Comparison of ENCODE assay signal across 9 mouse cellular contexts in genomic region chr12:113132567-113132966, GRCm38 (mm10). TPM values are rescaled to one million over a fixed set of nuclear protein-coding genes. Genes with fewer than 3 reads are reported as not detected.
DNase-seq lines count a peak whose midpoint lies in the region; ATAC-seq and TF ChIP-seq lines count a peak whose summit lies in the region.
"Had no signal": no experiment of that assay in that cellular context is flagged by ENCODE, and none has a peak within 500 bp of the region (broad histone marks: within the 10 kb centered on the region; RNA-seq: fewer than 3 reads in every experiment).

No protein-coding gene starts in this region.

- no peaks in the 10 kb centered on the region for H3K9me3 ChIP-seq in midbrain, postnatal 0 days (ENCODE audit: low read length)
- no peaks in the 10 kb centered on the region for H3K9me3 ChIP-seq in midbrain, embryonic 14.5 days (ENCODE audit: control insufficient read depth, low read length)
- H3K9me3 ChIP-seq in intestine, postnatal 0 days (ENCODE audit: control insufficient read depth): no peaks in the 10 kb centered on the region
- H3K9me3 ChIP-seq in stomach, embryonic 15.5 days: no peaks in the 10 kb centered on the region
- H3K9me3 ChIP-seq: limb, embryonic 13.5 days; neural tube, embryonic 15.5 days had no signal

- H3K9ac ChIP-seq in midbrain, postnatal 0 days (replicated peaks; ENCODE audit: low read length, poor library complexity, severe bottlenecking): no peak overlapping the region
- no peak overlapping the region for H3K9ac ChIP-seq in midbrain, embryonic 14.5 days (replicated peaks; ENCODE audit: low read length)
- H3K9ac ChIP-seq in intestine, postnatal 0 days (ENCODE audit: low read depth, low read length): no peak overlapping the region
- no peak overlapping the region for H3K9ac ChIP-seq in stomach, embryonic 15.5 days
- H3K9ac ChIP-seq: limb, embryonic 13.5 days; neural tube, embryonic 15.5 days had no signal

- H3K4me3 ChIP-seq in midbrain, postnatal 0 days (ENCODE audit: low read depth, low read length): no peak overlapping the region
- H3K4me3 ChIP-seq in midbrain, embryonic 14.5 days (replicated peaks; ENCODE audit: low read depth, low read length): no peak overlapping the region
- H3K4me3 ChIP-seq in intestine, postnatal 0 days (ENCODE audit: low read depth, low read length): no peak overlapping the region
- no peak overlapping the region for H3K4me3 ChIP-seq in stomach, embryonic 15.5 days (replicated peaks)
- H3K4me3 ChIP-seq: limb, embryonic 13.5 days; neural tube, embryonic 15.5 days had no signal

- DNase-seq in midbrain, postnatal 0 days (ENCODE audit: low spot score): peak; percentile 62
- DNase-seq in midbrain, embryonic 14.5 days: no peak
- DNase-seq in heart, adult 18-20 months: peak; percentile 87 to 95
- no peak for DNase-seq in thymus, adult 18-20 months

- no peak for ATAC-seq in midbrain, postnatal 0 days (ENCODE audit: low FRiP score)
- ATAC-seq in midbrain, embryonic 14.5 days (ENCODE audit: low FRiP score, low TSS enrichment): no peak
- peak; percentile 64 for ATAC-seq in intestine, postnatal 0 days
- peak; percentile 59 for ATAC-seq in stomach, embryonic 15.5 days (ENCODE audit: insufficient read depth, low FRiP score, low read depth)
- no peak for ATAC-seq in megakaryocyte, adult 5-6 weeks (ENCODE audit: poor library complexity, severe bottlenecking)

- WGBS in midbrain, postnatal 0 days: 69% methylated on average over 2 of the region's 2 CpGs
- WGBS in midbrain, embryonic 14.5 days: 94% methylated on average over 2 of the region's 2 CpGs
- 40% methylated on average over 2 of the region's 2 CpGs for WGBS in intestine, postnatal 0 days
- WGBS in stomach, embryonic 15.5 days: 42% methylated on average over 2 of the region's 2 CpGs

- H3K4me2 ChIP-seq in midbrain, postnatal 0 days (ENCODE audit: low read depth, low read length, poor library complexity, severe bottlenecking): no peak overlapping the region
- H3K4me2 ChIP-seq in midbrain, embryonic 14.5 days (ENCODE audit: low read length): no peak overlapping the region
- H3K4me2 ChIP-seq in intestine, postnatal 0 days (replicated peaks; ENCODE audit: low read depth): no peak overlapping the region
- no peak overlapping the region for H3K4me2 ChIP-seq in stomach, embryonic 15.5 days
- H3K4me2 ChIP-seq: limb, embryonic 13.5 days; neural tube, embryonic 15.5 days had no signal

- no peak for TF ChIP-seq CTCF in midbrain, postnatal 0 days (IDR thresholded peaks at IDR 0.05)
- no peak for TF ChIP-seq CTCF in intestine, postnatal 0 days (IDR thresholded peaks at IDR 0.05; ENCODE audit: low read depth)

- no peaks in the 10 kb centered on the region for H3K4me1 ChIP-seq in midbrain, postnatal 0 days (ENCODE audit: insufficient read depth, low read length)
- no peaks in the 10 kb centered on the region for H3K4me1 ChIP-seq in midbrain, embryonic 14.5 days (ENCODE audit: control insufficient read depth, insufficient read depth, low read length)
- no peaks in the 10 kb centered on the region for H3K4me1 ChIP-seq in intestine, postnatal 0 days (replicated peaks; ENCODE audit: control insufficient read depth, insufficient read depth, low read length)
- 0 out of 2 replicates have a peak, but pooled peaks cover 17% of the 10 kb centered on the region for H3K4me1 ChIP-seq in stomach, embryonic 15.5 days
- H3K4me1 ChIP-seq: limb, embryonic 13.5 days had no signal

- H3K27me3 ChIP-seq in midbrain, postnatal 0 days (ENCODE audit: insufficient read depth, low read length): no peaks in the 10 kb centered on the region
- no peaks in the 10 kb centered on the region for H3K27me3 ChIP-seq in midbrain, embryonic 14.5 days (ENCODE audit: control insufficient read depth, insufficient read depth, low read length)
- H3K27me3 ChIP-seq in intestine, postnatal 0 days (replicated peaks; ENCODE audit: control insufficient read depth, insufficient read depth, low read length): no peaks in the 10 kb centered on the region
- no peaks in the 10 kb centered on the region for H3K27me3 ChIP-seq in stomach, embryonic 15.5 days (replicated peaks)
- H3K27me3 ChIP-seq: limb, embryonic 13.5 days; neural tube, embryonic 15.5 days had no signal

- no peak overlapping the region for H3K27ac ChIP-seq in midbrain, postnatal 0 days (ENCODE audit: low read depth, low read length)
- no peak overlapping the region for H3K27ac ChIP-seq in midbrain, embryonic 14.5 days (replicated peaks; ENCODE audit: low read depth, low read length)
- no peak overlapping the region for H3K27ac ChIP-seq in intestine, postnatal 0 days (ENCODE audit: low read depth, low read length)
- H3K27ac ChIP-seq in stomach, embryonic 15.5 days: no peak overlapping the region
- H3K27ac ChIP-seq: limb, embryonic 13.5 days; neural tube, embryonic 15.5 days had no signal

- H3K36me3 ChIP-seq in midbrain, postnatal 0 days (ENCODE audit: insufficient read depth, low read length): peaks cover 93% of the 10 kb centered on the region
- peaks cover 100% of the 10 kb centered on the region for H3K36me3 ChIP-seq in midbrain, embryonic 14.5 days (ENCODE audit: control insufficient read depth, insufficient read depth, low read length)
- peaks cover 100% of the 10 kb centered on the region for H3K36me3 ChIP-seq in intestine, postnatal 0 days (ENCODE audit: control insufficient read depth, insufficient read depth)
- peaks cover 91% of the 10 kb centered on the region for H3K36me3 ChIP-seq in stomach, embryonic 15.5 days

RNA-seq across cellular contexts. Expression of gene Crip2, which starts 7.5 kb away (rescaled TPM):
- total RNA-seq in midbrain, postnatal 0 days (2014; rRNA removed): 147 and 185 TPM in 2 replicates
- 317 and 336 TPM in 2 replicates for polyA plus RNA-seq in midbrain, postnatal 0 days (2015; fragmentation: Nextera tagmentation; extraction: Ambion mirVana)
- polyA plus RNA-seq in midbrain, embryonic 14.5 days (2014; fragmentation: Nextera tagmentation; extraction: Ambion mirVana): 297 and 329 TPM in 2 replicates
- total RNA-seq in heart, adult 18-20 months (2021): 1,000 to 10,000 TPM; 1,463 to 1,557 TPM
- 90.4 and 96.8 TPM in 2 replicates for polyA plus RNA-seq in intestine, postnatal 0 days (2015; fragmentation: Nextera tagmentation; extraction: Ambion mirVana)
- 125 and 130 TPM in 2 replicates for polyA plus RNA-seq in stomach, embryonic 15.5 days (2015; fragmentation: Nextera tagmentation; extraction: Ambion mirVana)
- total RNA-seq in megakaryocyte, adult 5-6 weeks (2015): 0.38 and 2.0 TPM in 2 replicates
- 2.1 TPM in 1 of 2 replicates, not detected in the other for total RNA-seq in megakaryocyte, adult 5-6 weeks (2017)

RNA-seq across cellular contexts. Expression of gene Crip1, which starts 13.5 kb away (rescaled TPM):
- 2.5 and 3.9 TPM in 2 replicates for total RNA-seq in midbrain, postnatal 0 days (2014; rRNA removed)
- polyA plus RNA-seq in midbrain, postnatal 0 days (2015; fragmentation: Nextera tagmentation; extraction: Ambion mirVana): 25.0 and 26.0 TPM in 2 replicates
- 16.5 and 26.8 TPM in 2 replicates for polyA plus RNA-seq in midbrain, embryonic 14.5 days (2014; fragmentation: Nextera tagmentation; extraction: Ambion mirVana)
- total RNA-seq in heart, adult 18-20 months (2021): 100 to 1,000 TPM; 191 to 201 TPM
- polyA plus RNA-seq in intestine, postnatal 0 days (2015; fragmentation: Nextera tagmentation; extraction: Ambion mirVana): 1,918 and 1,992 TPM in 2 replicates
- polyA plus RNA-seq in stomach, embryonic 15.5 days (2015; fragmentation: Nextera tagmentation; extraction: Ambion mirVana): 312 and 313 TPM in 2 replicates
- 2,464 and 2,556 TPM in 2 replicates for total RNA-seq in megakaryocyte, adult 5-6 weeks (2015)
- 1,998 and 2,176 TPM in 2 replicates for total RNA-seq in megakaryocyte, adult 5-6 weeks (2017)

RNA-seq across cellular contexts. Expression of gene Tedc1, which starts 23.7 kb away (rescaled TPM):
- total RNA-seq in midbrain, postnatal 0 days (2014; rRNA removed): 4.3 and 17.0 TPM in 2 replicates
- 8.8 and 8.9 TPM in 2 replicates for polyA plus RNA-seq in midbrain, postnatal 0 days (2015; fragmentation: Nextera tagmentation; extraction: Ambion mirVana)
- 11.9 and 14.1 TPM in 2 replicates for polyA plus RNA-seq in midbrain, embryonic 14.5 days (2014; fragmentation: Nextera tagmentation; extraction: Ambion mirVana)
- total RNA-seq in heart, adult 18-20 months (2021): under 1 TPM; 0.31 to 0.89 TPM
- polyA plus RNA-seq in intestine, postnatal 0 days (2015; fragmentation: Nextera tagmentation; extraction: Ambion mirVana): 5.5 and 6.8 TPM in 2 replicates
- 26.0 and 32.1 TPM in 2 replicates for polyA plus RNA-seq in stomach, embryonic 15.5 days (2015; fragmentation: Nextera tagmentation; extraction: Ambion mirVana)
- 3.6 and 3.7 TPM in 2 replicates for total RNA-seq in megakaryocyte, adult 5-6 weeks (2015)
- total RNA-seq in megakaryocyte, adult 5-6 weeks (2017): 12.3 and 13.0 TPM in 2 replicates

RNA-seq across cellular contexts. Expression of gene Mta1, which starts 34.5 kb away (rescaled TPM):
- total RNA-seq in midbrain, postnatal 0 days (2014; rRNA removed): 48.3 and 55.2 TPM in 2 replicates
- polyA plus RNA-seq in midbrain, postnatal 0 days (2015; fragmentation: Nextera tagmentation; extraction: Ambion mirVana): 15.3 and 16.8 TPM in 2 replicates
- polyA plus RNA-seq in midbrain, embryonic 14.5 days (2014; fragmentation: Nextera tagmentation; extraction: Ambion mirVana): 20.8 and 22.0 TPM in 2 replicates
- 10 to 100 TPM; 43.9 to 46.2 TPM for total RNA-seq in heart, adult 18-20 months (2021)
- polyA plus RNA-seq in intestine, postnatal 0 days (2015; fragmentation: Nextera tagmentation; extraction: Ambion mirVana): 4.9 and 5.6 TPM in 2 replicates
- 11.2 and 12.2 TPM in 2 replicates for polyA plus RNA-seq in stomach, embryonic 15.5 days (2015; fragmentation: Nextera tagmentation; extraction: Ambion mirVana)
- total RNA-seq in megakaryocyte, adult 5-6 weeks (2015): 32.0 and 35.5 TPM in 2 replicates
- 14.5 and 21.4 TPM in 2 replicates for total RNA-seq in megakaryocyte, adult 5-6 weeks (2017)

RNA-seq across cellular contexts. Expression of gene Tmem121, which starts 53.2 kb away (rescaled TPM):
- total RNA-seq in midbrain, postnatal 0 days (2014; rRNA removed): 80.8 and 89.1 TPM in 2 replicates
- 63.6 and 67.5 TPM in 2 replicates for polyA plus RNA-seq in midbrain, postnatal 0 days (2015; fragmentation: Nextera tagmentation; extraction: Ambion mirVana)
- polyA plus RNA-seq in midbrain, embryonic 14.5 days (2014; fragmentation: Nextera tagmentation; extraction: Ambion mirVana): 24.5 and 61.9 TPM in 2 replicates
- total RNA-seq in heart, adult 18-20 months (2021): not detected
- 3.4 and 3.5 TPM in 2 replicates for polyA plus RNA-seq in intestine, postnatal 0 days (2015; fragmentation: Nextera tagmentation; extraction: Ambion mirVana)
- polyA plus RNA-seq in stomach, embryonic 15.5 days (2015; fragmentation: Nextera tagmentation; extraction: Ambion mirVana): 8.4 and 10.5 TPM in 2 replicates
- 0.69 TPM in 1 of 2 replicates, not detected in the other for total RNA-seq in megakaryocyte, adult 5-6 weeks (2015)
- not detected in 2 replicates for total RNA-seq in megakaryocyte, adult 5-6 weeks (2017)

Comparison
In these comparisons a context has a peak if more than half of its experiments do, and no peak if none do; other contexts are left out.
1. DNase-seq: peak in midbrain, postnatal 0 days (single experiment) and heart, adult 18-20 months (2 of 2); none in midbrain, embryonic 14.5 days (single experiment) and thymus, adult 18-20 months (0 of 2).
2. ATAC-seq: peak in intestine, postnatal 0 days (single experiment) and stomach, embryonic 15.5 days (single experiment); none in midbrain, postnatal 0 days (single experiment), midbrain, embryonic 14.5 days (single experiment) and megakaryocyte, adult 5-6 weeks (single experiment).
3. RNA of gene Crip1, which starts 13.5 kb away (polyA plus RNA-seq): 1,918 to 1,992 TPM in intestine, postnatal 0 days and 312 to 313 TPM in stomach, embryonic 15.5 days; 16.5 to 26.8 TPM in midbrain, embryonic 14.5 days and 25.0 to 26.0 TPM in midbrain, postnatal 0 days; every median in the first group is over 10 times any median in the second.